Mouse (Mus musculus) megakaryocyte, adult 5-6 weeks (primary cell): ENCODE measurements around the gene Cryz. TPM values are rescaled to one million over a fixed set of nuclear protein-coding genes. Genes with fewer than 3 reads are reported as not detected.

ENCODE experiments used
- ATAC-seq: 2 replicates; pipeline ENCODE4 v1.8.0; 2016; ENCODE audit warnings: mild to moderate bottlenecking, inconsistent platforms; ENCODE audit not compliant: poor library complexity, severe bottlenecking
- total RNA-seq, 2 experiments: library from RNA; stranded (forward) in 1 of 2; stranded (reverse) in 1 of 2; fragments of 153-499, 151-499 nt in 1 of 2; fragments of 221-1000, 200-1000 nt in 1 of 2; gene quantifications; 2 replicates each; pipeline versions ENCODE4 v1.2.3 to v1.2.4; 2015 to 2017

Gene Cryz
- total RNA-seq (2015) (0.93 and 1.0 TPM in 2 replicates), total RNA-seq (2017) (1.3 and 3.7 TPM in 2 replicates)

DNA sequence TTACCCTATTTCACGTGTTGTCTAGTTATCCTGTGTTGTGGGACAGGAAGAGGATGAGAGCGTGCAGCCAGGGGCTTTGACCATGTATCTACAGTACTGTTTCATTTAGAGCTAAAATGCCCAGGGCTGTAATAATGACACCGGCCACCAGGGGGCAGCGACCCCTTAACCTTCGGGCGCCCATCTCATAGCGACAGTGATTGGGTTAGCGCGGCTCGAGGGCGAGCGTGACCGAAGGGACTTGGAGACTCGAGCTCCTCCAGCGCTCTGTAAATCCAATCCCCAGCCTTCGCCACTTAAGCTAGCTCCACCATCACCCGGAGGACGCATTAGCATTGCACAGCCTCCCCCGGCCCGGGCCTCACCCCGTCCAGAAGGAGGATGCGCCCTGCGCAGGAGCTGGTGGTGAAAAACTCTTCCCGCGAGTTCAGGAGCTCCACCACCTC lies at the start of gene Cryz:
Gene Cryz, plus strand, starts transcription at position 224 of the 446 bp plus-strand sequence.
- ATAC-seq, result peak; percentile 88

DNA sequence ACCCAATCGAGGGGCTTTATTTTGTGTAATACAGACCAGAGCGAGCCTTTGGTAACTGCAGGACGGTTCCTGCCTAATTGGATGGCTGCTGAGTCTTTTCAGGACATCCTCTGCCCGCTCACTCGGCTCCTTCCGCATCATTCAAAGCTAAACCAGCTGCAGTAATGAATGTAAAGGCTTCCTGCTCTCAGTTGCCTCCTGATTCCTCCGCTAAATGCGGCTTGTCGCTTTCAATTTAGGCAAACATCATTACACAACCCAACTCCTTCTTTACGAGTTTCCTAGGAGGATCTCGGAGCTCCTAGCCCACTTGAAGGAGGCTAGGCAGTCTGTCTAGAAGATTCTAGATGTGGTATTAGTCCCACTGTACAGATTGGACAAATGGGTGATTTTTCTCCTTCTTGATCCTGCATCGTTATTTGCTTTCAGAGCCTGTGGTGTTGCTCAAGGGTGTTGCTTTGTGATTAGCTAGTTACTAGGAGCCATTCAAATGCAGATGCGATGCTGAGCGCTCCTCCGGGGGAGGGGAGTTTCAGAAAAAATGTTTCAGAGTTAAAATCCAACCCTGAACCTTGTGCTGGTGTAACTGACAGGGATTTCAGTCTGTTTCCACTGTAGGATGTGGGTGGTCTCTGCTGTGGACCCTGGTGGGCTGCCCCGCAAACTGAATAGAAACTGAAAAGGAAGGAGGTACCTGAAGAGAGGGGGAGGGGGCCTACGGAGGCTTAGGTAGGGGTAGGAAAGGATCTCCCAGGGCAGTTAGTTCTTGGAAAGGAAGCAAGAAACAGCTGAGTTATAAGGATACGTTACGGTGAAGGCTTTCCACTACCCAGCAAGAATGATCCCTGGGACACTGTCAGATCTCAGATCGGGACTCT lies 48.7 kb upstream of the Cryz start:
- ATAC-seq, result no peak

DNA sequence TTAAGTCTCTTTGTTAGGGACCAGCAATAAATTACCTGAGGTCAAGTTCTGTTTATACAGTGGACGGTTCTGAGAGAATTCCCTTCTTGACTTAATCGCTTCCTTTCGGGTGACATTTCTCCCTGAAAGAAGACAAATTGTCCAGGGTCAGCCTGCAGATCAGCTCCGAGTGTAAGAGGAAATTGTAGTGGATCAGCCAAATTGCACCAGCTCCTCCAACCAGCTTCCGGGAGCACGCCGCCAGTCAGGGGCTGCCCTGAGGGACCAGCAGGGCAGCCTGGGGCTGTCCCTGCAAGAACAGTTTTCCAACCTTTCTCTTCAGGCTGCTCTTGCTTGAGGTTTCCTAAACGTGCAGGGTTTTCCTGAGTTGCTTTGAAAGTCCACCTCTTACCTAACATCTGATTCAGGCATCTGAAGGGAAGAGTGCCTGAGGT lies 47.6 kb upstream of the Cryz start:
- no peak for ATAC-seq

- ATAC-seq, result no peak
Observed at GRCm38 (mm10) chr3:154550326-154551034, 46.0 kb upstream of the Cryz start.

GRCm38 (mm10) chr3:154551035-154551411 lies 45.5 kb upstream of the Cryz start:
- no peak for ATAC-seq

DNA sequence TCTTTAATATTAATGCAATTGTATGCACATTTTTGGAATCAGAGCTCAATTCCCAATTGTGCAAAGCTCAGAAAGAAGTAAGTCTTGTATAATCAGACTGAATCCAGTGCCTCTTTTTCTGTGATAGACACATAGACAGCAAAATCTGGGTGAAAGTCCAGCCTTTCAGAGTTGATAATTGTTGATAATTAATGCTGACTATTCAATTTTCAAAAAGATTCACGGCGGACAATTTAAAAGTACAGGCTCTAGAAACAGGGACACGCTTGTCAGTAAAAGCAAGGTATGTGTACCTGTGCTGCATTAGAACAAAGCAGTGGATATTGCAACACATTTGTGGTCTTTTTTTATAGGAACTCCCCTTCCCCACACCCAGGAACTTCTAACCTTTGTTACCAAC lies 34.3 kb upstream of the Cryz start:
- no peak for ATAC-seq

DNA sequence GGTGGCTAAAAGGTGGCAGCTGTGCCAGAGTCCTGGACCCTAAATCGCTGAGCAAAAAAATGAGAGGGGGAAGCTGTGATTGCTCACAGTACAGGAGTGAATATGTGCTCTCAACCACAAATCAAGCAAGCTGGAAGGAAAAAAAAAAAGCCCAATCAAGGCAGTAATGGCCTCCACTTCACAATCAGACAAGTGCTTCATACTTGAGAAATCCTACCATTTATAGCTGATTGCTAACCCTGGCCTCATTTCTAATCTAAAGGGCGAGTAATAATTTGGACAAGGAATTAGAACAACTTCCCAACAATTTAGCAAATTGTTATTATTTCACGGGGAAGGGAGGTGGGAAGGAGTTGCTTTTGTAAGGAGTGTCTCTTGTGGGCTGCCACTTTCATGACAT lies 31.1 kb upstream of the Cryz start:
- ATAC-seq, result no peak

DNA sequence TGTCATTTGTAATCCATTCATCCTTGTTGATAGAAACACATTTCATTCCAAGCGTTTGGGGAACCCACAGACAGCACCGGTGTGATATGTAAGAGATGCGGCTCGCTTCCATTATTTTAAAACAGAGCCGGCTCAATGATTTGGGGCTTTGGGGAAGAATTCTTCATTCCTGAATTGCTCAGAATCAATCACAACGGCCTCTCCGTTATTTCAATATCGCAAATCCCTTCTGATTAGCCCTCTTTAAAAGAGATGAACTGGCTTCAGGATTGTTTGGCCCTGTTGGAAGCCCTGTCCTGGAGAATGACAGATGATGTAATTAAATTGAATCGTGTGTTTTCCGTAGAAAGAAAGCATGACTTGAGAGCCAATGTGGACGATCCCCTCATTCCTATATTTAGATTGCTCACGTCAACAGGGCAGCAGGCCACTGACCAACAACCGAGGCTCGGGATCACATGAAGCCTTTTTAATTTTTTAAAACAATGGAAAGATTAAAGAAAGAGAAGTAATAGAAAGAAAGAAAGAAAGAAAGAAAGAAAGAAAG lies 26.4 kb upstream of the Cryz start:
- ATAC-seq, result no peak

- ATAC-seq, result no peak
Observed at GRCm38 (mm10) chr3:154570786-154571185, 25.7 kb upstream of the Cryz start.

GRCm38 (mm10) chr3:154572341-154572972 lies 24.1 kb upstream of the Cryz start:
- peak; percentile 95 for ATAC-seq

DNA sequence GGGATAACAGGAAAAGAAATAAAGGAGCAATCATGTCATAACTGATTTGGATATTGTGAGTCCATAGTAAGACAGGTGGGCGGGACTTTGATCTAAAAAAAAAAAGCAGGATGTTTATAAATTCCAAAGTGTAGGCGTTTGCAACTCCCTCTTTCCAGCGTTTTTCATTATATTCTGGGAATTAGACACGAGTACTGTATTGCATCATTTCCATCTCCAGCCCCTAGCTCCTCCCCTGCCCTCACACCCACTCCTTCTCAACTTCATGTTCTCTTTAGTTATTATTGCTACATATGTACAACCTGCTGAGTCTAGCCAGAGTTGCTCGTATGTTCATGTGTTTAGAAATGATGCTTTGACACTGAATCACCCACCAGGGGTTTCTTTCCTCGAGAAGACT lies 22.8 kb upstream of the Cryz start:
- ATAC-seq, result no peak

DNA sequence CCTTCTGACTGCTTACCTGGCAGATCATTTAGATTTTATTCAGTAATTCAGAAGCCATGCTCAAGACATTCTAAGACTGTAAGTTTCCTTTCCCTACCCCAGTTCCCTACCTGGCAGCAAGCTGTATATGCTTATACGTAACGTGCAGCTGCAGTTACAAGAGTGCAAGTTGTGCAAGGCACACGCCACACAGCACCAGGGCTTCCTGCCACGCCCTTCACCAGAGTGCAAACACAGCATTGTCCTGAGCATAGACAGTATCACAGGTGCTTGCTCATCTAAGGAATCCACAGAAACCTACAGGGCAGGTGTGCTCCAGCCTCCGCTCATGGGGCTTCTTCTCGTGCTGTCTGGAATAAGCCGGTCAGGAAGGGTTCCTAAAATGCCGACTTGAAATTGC lies 18.6 kb upstream of the Cryz start:
- ATAC-seq, result peak; percentile 86

DNA sequence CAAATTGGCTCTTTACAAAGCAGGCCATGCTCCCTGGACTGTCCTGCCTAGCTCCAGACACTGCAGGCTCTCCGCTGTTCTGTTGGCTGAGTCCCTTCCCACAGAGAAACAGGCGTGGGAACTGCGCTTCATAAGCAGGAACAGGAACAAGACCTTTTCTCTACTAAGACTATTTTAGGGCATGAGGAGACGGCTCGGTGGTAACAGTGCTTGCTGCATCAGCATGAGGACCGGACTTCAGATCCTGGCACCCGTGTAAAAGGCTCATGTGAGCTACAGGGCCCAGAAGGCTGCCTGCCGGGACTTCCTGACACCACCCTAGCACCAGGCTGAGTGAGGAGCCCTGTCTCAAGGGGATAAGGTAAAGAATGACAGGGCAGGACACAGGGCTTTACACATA lies 12.2 kb upstream of the Cryz start:
- no peak for ATAC-seq

DNA sequence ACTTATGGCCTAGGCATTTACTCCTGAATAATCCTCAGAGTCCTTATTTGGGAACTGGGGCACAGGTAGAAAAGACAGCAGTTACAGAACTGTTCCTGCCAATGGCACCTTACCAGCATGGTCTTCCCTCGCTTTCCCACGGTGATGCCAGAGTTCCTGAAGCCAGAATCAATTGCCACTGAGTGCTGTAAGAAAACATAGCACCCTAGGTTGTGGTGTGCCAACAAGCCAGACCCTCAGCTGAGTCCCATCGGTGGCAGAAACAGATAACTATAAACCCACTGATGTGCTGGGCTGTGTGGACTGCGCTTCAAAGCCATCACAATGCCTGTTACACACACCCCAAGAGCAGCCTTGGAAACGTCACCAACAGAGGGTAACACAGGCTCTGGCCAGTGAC lies 5.5 kb upstream of the Cryz start:
- no peak for ATAC-seq

GRCm38 (mm10) chr3:154591621-154592020 lies 4.9 kb upstream of the Cryz start:
- no peak for ATAC-seq

DNA sequence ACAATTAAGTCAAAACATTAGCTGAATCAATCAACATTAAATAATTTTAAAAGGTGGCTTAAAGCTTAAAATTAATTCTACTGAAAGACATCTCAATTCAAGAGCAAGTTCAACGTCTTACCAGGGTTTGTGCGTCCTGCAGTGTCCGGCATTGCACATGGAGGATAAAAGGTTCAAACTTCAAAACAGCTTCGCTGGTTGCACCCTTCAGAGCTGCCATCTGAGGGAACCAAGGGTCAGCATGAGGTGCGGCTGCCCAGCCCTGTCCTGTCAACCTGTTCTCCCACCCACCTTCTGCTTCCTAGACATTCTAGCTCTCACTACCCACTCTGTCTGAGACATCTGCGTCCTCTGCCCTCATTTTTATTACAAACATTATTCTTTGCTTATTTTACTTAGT lies 2.9 kb upstream of the Cryz start:
- no peak for ATAC-seq

DNA sequence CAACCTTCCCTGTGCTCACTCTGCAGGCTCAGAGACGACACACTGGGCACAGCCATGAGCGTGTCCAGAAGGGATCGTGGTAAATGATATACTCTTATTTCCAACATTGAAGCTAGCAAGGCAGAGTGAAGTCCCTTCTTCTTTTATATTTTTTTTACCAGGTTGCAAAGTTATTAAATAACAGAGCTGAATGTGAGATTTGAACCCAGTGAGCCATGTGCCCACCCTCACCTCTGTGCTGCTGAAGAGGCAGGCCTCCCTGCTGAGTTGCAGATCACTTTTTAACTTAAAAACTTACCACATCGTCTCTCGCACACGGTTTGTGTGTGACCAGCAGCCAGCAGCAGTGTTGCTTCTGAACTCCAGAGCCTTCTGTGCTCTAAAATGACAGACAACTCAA lies 2.4 kb upstream of the Cryz start:
- ATAC-seq, result no peak

GRCm38 (mm10) chr3:154596934-154597554 lies 533 bp downstream of the Cryz start, which contains the start of gene Tyw3:
Gene Tyw3 (minus strand): TSS chr3:154597104.
- peak; percentile 95 for ATAC-seq

- no peak for ATAC-seq
Observed at GRCm38 (mm10) chr3:154597561-154597960, 1.1 kb downstream of the Cryz start.

- ATAC-seq, result no peak
Observed at GRCm38 (mm10) chr3:154602141-154602540, 5.6 kb downstream of the Cryz start.

GRCm38 (mm10) chr3:154604871-154605270 lies 8.4 kb downstream of the Cryz start:
- no peak for ATAC-seq
